Mouse (Mus musculus): ENCODE data around the gene Kndc1. TPM values are rescaled to one million over a fixed set of nuclear protein-coding genes. Genes with fewer than 3 reads are reported as not detected.

Gene Kndc1
- polyA plus RNA-seq, 1 experiment = 5.4 TPM

DNA sequence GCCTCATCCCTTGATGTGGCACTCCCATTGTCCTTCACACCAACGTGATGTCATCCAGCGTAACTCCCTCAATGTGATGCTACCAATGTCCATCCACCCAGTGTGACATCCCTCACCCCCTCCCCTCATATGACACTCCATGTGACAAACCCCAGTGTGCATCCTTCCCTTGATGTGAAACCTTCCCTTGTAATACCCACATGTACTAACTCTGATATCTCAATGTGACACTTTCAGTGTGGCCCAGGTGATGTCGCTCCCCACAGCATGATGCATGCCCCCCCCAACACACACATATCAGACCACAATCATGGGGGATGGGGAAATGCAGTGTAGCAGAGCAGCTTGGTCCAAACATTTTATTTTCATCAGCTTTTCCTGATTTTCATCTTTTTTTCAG is 62.2 kb downstream of the Kndc1 start:
- no peaks in the 10 kb centered on the region for H3K27me3 ChIP-seq (ENCODE audit: control insufficient read depth, insufficient read depth, low read length, poor library complexity, severe bottlenecking)
- H3K9ac ChIP-seq (ENCODE audit: low read depth, poor library complexity, severe bottlenecking) = no peak overlapping the region
- no peak overlapping the region for H3K4me3 ChIP-seq (ENCODE audit: low read depth, low read length)
- TF ChIP-seq POLR2A (IDR thresholded peaks at IDR 0.05; ENCODE audit: insufficient read depth, low read length) (no peak), EP300 (IDR thresholded peaks at IDR 0.05; ENCODE audit: insufficient read depth, low read depth, low read length) (no peak), CTCF (IDR thresholded peaks at IDR 0.05; ENCODE audit: low read depth, low read length) (no peak)
- H3K27ac ChIP-seq (ENCODE audit: insufficient read depth, low read length) = no peak overlapping the region
- no peaks in the 10 kb centered on the region; the same call in 1 of the 2 replicates for H3K36me3 ChIP-seq (ENCODE audit: control insufficient read depth, insufficient read depth, low read length, poor library complexity, severe bottlenecking)
- H3K4me1 ChIP-seq (ENCODE audit: control insufficient read depth, insufficient read depth, low read length) = no peaks in the 10 kb centered on the region
- no peaks in the 10 kb centered on the region for H3K9me3 ChIP-seq (replicated peaks; ENCODE audit: control insufficient read depth, insufficient read depth, low read length, poor library complexity, severe bottlenecking)

GRCm38 (mm10) chr7:139957437-139957836 is 62.9 kb downstream of the Kndc1 start:
- H3K9me3 ChIP-seq (replicated peaks; ENCODE audit: control insufficient read depth, insufficient read depth, low read length, poor library complexity, severe bottlenecking) = no peaks in the 10 kb centered on the region
- no peak for TF ChIP-seq EP300 (IDR thresholded peaks at IDR 0.05; ENCODE audit: insufficient read depth, low read depth, low read length)
- TF ChIP-seq CTCF (IDR thresholded peaks at IDR 0.05; ENCODE audit: low read depth, low read length) = no peak
- no peak for TF ChIP-seq POLR2A (IDR thresholded peaks at IDR 0.05; ENCODE audit: insufficient read depth, low read length)
- H3K27ac ChIP-seq (ENCODE audit: insufficient read depth, low read length) = no peak overlapping the region
- no peaks in the 10 kb centered on the region for H3K4me1 ChIP-seq (ENCODE audit: control insufficient read depth, insufficient read depth, low read length)
- H3K27me3 ChIP-seq (ENCODE audit: control insufficient read depth, insufficient read depth, low read length, poor library complexity, severe bottlenecking) = no peaks in the 10 kb centered on the region
- no peaks in the 10 kb centered on the region; the same call in 1 of the 2 replicates for H3K36me3 ChIP-seq (ENCODE audit: control insufficient read depth, insufficient read depth, low read length, poor library complexity, severe bottlenecking)
- no peak overlapping the region for H3K9ac ChIP-seq (ENCODE audit: low read depth, poor library complexity, severe bottlenecking)
- no peak overlapping the region for H3K4me3 ChIP-seq (ENCODE audit: low read depth, low read length)

GRCm38 (mm10) chr7:139957958-139958357 is 63.5 kb downstream of the Kndc1 start:
- no peaks in the 10 kb centered on the region for H3K27me3 ChIP-seq (ENCODE audit: control insufficient read depth, insufficient read depth, low read length, poor library complexity, severe bottlenecking)

DNA sequence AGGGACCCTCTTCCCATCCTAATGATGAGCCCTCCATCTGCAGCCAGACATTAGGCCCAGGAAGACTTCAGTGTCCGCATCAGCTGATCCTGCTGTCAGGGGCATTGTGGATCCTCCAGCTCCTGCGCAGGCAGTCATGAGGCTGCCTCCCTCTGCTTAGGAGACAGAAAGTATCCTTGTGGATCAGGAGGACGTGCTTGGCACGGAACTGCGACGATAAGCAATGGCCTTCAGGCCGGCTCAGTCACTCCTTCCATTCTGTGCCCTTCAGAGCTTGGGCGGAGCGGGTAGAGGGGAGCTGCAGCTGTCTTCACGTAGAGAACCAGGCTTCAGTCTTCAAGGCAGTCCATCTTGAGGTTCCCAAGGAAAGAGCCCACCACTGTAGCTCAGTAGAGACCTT is 66.6 kb downstream of the Kndc1 start:
- H3K27me3 ChIP-seq (ENCODE audit: control insufficient read depth, insufficient read depth, low read length, poor library complexity, severe bottlenecking) = no peaks in the 10 kb centered on the region

More at GRCm38 (mm10) chr7:139957958-139958357, 63.5 kb downstream of the Kndc1 start:
- TF ChIP-seq CTCF (IDR thresholded peaks at IDR 0.05; ENCODE audit: low read depth, low read length) (no peak), EP300 (IDR thresholded peaks at IDR 0.05; ENCODE audit: insufficient read depth, low read depth, low read length) (no peak), POLR2A (IDR thresholded peaks at IDR 0.05; ENCODE audit: insufficient read depth, low read length) (no peak)
- Histone ChIP-seq H3K4me3 (ENCODE audit: low read depth, low read length) (no peak overlapping the region), H3K9ac (ENCODE audit: low read depth, poor library complexity, severe bottlenecking) (no peak overlapping the region), H3K27ac (ENCODE audit: insufficient read depth, low read length) (no peak overlapping the region), H3K36me3 (ENCODE audit: control insufficient read depth, insufficient read depth, low read length, poor library complexity, severe bottlenecking) (no peaks in the 10 kb centered on the region; the same call in 1 of the 2 replicates), H3K4me1 (ENCODE audit: control insufficient read depth, insufficient read depth, low read length) (no peaks in the 10 kb centered on the region), H3K9me3 (replicated peaks; ENCODE audit: control insufficient read depth, insufficient read depth, low read length, poor library complexity, severe bottlenecking) (no peaks in the 10 kb centered on the region)

GRCm38 (mm10) chr7:139963814-139964213 is 69.3 kb downstream of the Kndc1 start:
- Histone ChIP-seq H3K9ac (ENCODE audit: low read depth, poor library complexity, severe bottlenecking) (no peak overlapping the region), H3K9me3 (replicated peaks; ENCODE audit: control insufficient read depth, insufficient read depth, low read length, poor library complexity, severe bottlenecking) (no peaks in the 10 kb centered on the region), H3K27ac (ENCODE audit: insufficient read depth, low read length) (no peak overlapping the region), H3K36me3 (ENCODE audit: control insufficient read depth, insufficient read depth, low read length, poor library complexity, severe bottlenecking) (no peaks in the 10 kb centered on the region), H3K4me3 (ENCODE audit: low read depth, low read length) (no peak overlapping the region), H3K4me1 (ENCODE audit: control insufficient read depth, insufficient read depth, low read length) (no peaks in the 10 kb centered on the region), H3K27me3 (ENCODE audit: control insufficient read depth, insufficient read depth, low read length, poor library complexity, severe bottlenecking) (no peaks in the 10 kb centered on the region)
- TF ChIP-seq EP300 (IDR thresholded peaks at IDR 0.05; ENCODE audit: insufficient read depth, low read depth, low read length) = no peak
- no peak for TF ChIP-seq POLR2A (IDR thresholded peaks at IDR 0.05; ENCODE audit: insufficient read depth, low read length)
- TF ChIP-seq CTCF (IDR thresholded peaks at IDR 0.05; ENCODE audit: low read depth, low read length) = no peak

More for the DNA sequence above, 66.6 kb downstream of the Kndc1 start:
- TF ChIP-seq POLR2A (IDR thresholded peaks at IDR 0.05; ENCODE audit: insufficient read depth, low read length) (no peak), CTCF (IDR thresholded peaks at IDR 0.05; ENCODE audit: low read depth, low read length) (no peak), EP300 (IDR thresholded peaks at IDR 0.05; ENCODE audit: insufficient read depth, low read depth, low read length) (no peak)
- Histone ChIP-seq H3K9ac (ENCODE audit: low read depth, poor library complexity, severe bottlenecking) (no peak overlapping the region), H3K9me3 (replicated peaks; ENCODE audit: control insufficient read depth, insufficient read depth, low read length, poor library complexity, severe bottlenecking) (no peaks in the 10 kb centered on the region), H3K36me3 (ENCODE audit: control insufficient read depth, insufficient read depth, low read length, poor library complexity, severe bottlenecking) (no peaks in the 10 kb centered on the region), H3K27ac (ENCODE audit: insufficient read depth, low read length) (no peak overlapping the region), H3K4me1 (ENCODE audit: control insufficient read depth, insufficient read depth, low read length) (no peaks in the 10 kb centered on the region), H3K4me3 (ENCODE audit: low read depth, low read length) (no peak overlapping the region)

GRCm38 (mm10) chr7:139967175-139967574 is 72.7 kb downstream of the Kndc1 start:
- no peaks in the 10 kb centered on the region for H3K9me3 ChIP-seq (replicated peaks; ENCODE audit: control insufficient read depth, insufficient read depth, low read length, poor library complexity, severe bottlenecking)
- H3K4me1 ChIP-seq (ENCODE audit: control insufficient read depth, insufficient read depth, low read length) = peaks cover under 1% of the 10 kb centered on the region
- H3K4me3 ChIP-seq (ENCODE audit: low read depth, low read length) = no peak overlapping the region
- no peaks in the 10 kb centered on the region for H3K36me3 ChIP-seq (ENCODE audit: control insufficient read depth, insufficient read depth, low read length, poor library complexity, severe bottlenecking)
- H3K27me3 ChIP-seq (ENCODE audit: control insufficient read depth, insufficient read depth, low read length, poor library complexity, severe bottlenecking) = no peaks in the 10 kb centered on the region
- no peak overlapping the region for H3K27ac ChIP-seq (ENCODE audit: insufficient read depth, low read length)
- no peak for TF ChIP-seq POLR2A (IDR thresholded peaks at IDR 0.05; ENCODE audit: insufficient read depth, low read length)
- no peak for TF ChIP-seq EP300 (IDR thresholded peaks at IDR 0.05; ENCODE audit: insufficient read depth, low read depth, low read length)
- TF ChIP-seq CTCF (IDR thresholded peaks at IDR 0.05; ENCODE audit: low read depth, low read length) = no peak
- no peak overlapping the region for H3K9ac ChIP-seq (ENCODE audit: low read depth, poor library complexity, severe bottlenecking)

All from ES-Bruce4 (cell line).